Mouse (Mus musculus) C2C12 (cell line): ENCODE measurements around the gene Mprip. TPM values are rescaled to one million over a fixed set of nuclear protein-coding genes. Genes with fewer than 3 reads are reported as not detected.
"Not testable (repeated sequence)": the region's sequence is repeated elsewhere in the genome, so short reads cannot be mapped to it uniquely, and the experiment has no call there.

ENCODE experiments used
- H3K27me3 ChIP-seq: one replicate; pipeline ENCODE4 v1.6.1; 2011; ENCODE audit not compliant: control insufficient read depth, insufficient read depth, insufficient read length
- H3K36me3 ChIP-seq: one replicate; pipeline ENCODE4 v1.6.1; 2011; ENCODE audit not compliant: control insufficient read depth, insufficient read depth
- H3K4me3 ChIP-seq: one replicate; pipeline ENCODE4 v1.5.1; 2011; ENCODE audit warnings: mild to moderate bottlenecking, control low read depth; ENCODE audit not compliant: poor library complexity, insufficient read depth, severe bottlenecking
- H3K79me2 ChIP-seq: one replicate; pipeline ENCODE4 v1.6.1; 2011; ENCODE audit not compliant: control insufficient read depth, insufficient read depth
- H3K79me3 ChIP-seq: one replicate; pipeline ENCODE4 v1.6.1; 2011; ENCODE audit warnings: low read depth, control low read depth
- H3ac ChIP-seq: one replicate; pipeline ENCODE3; 2011; ENCODE audit warnings: low read depth; ENCODE audit not compliant: control insufficient read depth, insufficient read length
- CEBPB ChIP-seq: IDR thresholded peaks from one replicate; pipeline ENCODE4 v1.6.1; 2011; ENCODE audit warnings: low read depth, mild to moderate bottlenecking, control low read depth, moderate library complexity
- CTCF ChIP-seq: IDR thresholded peaks from one replicate; pipeline ENCODE4 v1.5.1; 2011; ENCODE audit not compliant: control insufficient read depth, insufficient read depth, insufficient read length
- FOSL1 ChIP-seq: IDR thresholded peaks from one replicate; pipeline ENCODE4 v1.8.0; 2011; ENCODE audit warnings: mild to moderate bottlenecking, low read length; ENCODE audit not compliant: poor library complexity, insufficient read depth, severe bottlenecking
- MAX ChIP-seq: IDR thresholded peaks from one replicate; pipeline ENCODE4 v1.6.1; 2011; ENCODE audit warnings: mild to moderate bottlenecking, control low read depth
- MYOD1 ChIP-seq: IDR thresholded peaks from one replicate; pipeline ENCODE4 v1.6.1; 2011; ENCODE audit warnings: low read depth; ENCODE audit not compliant: control insufficient read depth, insufficient read length
- MYOG ChIP-seq: IDR thresholded peaks from one replicate; pipeline ENCODE4 v1.6.1; 2011; ENCODE audit not compliant: control insufficient read depth, insufficient read length; ENCODE audit errors: extremely low read depth
- USF1 ChIP-seq: IDR thresholded peaks from one replicate; pipeline ENCODE4 v1.6.1; 2011; ENCODE audit warnings: low read depth, mild to moderate bottlenecking, control low read depth, moderate library complexity
- polyA plus RNA-seq: library from polyadenylated mRNA; unstranded; fragments of >200 nt; fragmentation: generic; extraction: Trizol; gene quantifications from one replicate; pipeline ENCODE4 v1.2.1, GENCODE M21; 2012; ENCODE audit warnings: missing spikeins

Gene Mprip
- polyA plus RNA-seq, 1 experiment = 257 TPM

- Histone ChIP-seq H3ac (no peak overlapping the region), H3K36me3 (peaks cover 46% of the 10 kb centered on the region), H3K27me3 (no peaks in the 10 kb centered on the region), H3K79me3 (peaks cover 28% of the 10 kb centered on the region), H3K4me3 (no peak overlapping the region), H3K79me2 (peaks cover 80% of the 10 kb centered on the region)
- TF ChIP-seq FOSL1 = no peak
- no peak for TF ChIP-seq MAX
- no peak for TF ChIP-seq CTCF
- TF ChIP-seq USF1 = no peak
- TF ChIP-seq CEBPB = no peak
- TF ChIP-seq MYOD1 = no peak
- TF ChIP-seq MYOG = no peak
Measured at GRCm38 (mm10) chr11:59727204-59727603, 66.1 kb downstream of the Mprip start.

DNA sequence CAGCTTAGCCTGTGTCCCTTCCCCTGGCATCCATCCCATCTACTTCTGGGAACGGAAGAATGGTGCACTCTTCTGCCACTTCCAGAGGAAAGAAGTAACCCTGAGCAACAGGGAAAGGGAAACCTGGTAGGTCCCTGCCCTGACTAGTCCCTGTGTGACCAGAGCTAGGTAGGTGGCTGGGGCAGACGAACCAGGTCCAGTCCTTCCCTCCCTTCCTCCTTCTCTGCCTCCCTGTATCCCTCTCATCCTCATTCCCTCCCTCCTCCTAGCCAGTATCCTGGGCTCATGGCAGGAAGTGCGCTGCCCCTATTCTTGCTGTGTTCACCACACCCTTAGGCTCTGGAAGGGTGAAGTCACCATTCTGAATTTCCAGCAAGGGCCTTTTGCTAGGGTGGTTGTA, 70.7 kb downstream of the Mprip start:
- Histone ChIP-seq H3ac (no peak overlapping the region), H3K4me3 (no peak overlapping the region), H3K79me2 (peaks cover 49% of the 10 kb centered on the region), H3K36me3 (peaks cover 66% of the 10 kb centered on the region), H3K79me3 (no peaks in the 10 kb centered on the region), H3K27me3 (no peaks in the 10 kb centered on the region)
- TF ChIP-seq FOSL1 = no peak
- TF ChIP-seq USF1 = no peak

GRCm38 (mm10) chr11:59732407-59733066, 71.4 kb downstream of the Mprip start:
- H3K27me3 ChIP-seq = no peaks in the 10 kb centered on the region
- H3K36me3 ChIP-seq = peaks cover 73% of the 10 kb centered on the region
- H3K79me3 ChIP-seq = no peaks in the 10 kb centered on the region
- TF ChIP-seq USF1 = no peak
- no peak for TF ChIP-seq MYOD1
- no peak for TF ChIP-seq MAX
- no peak for TF ChIP-seq MYOG
- TF ChIP-seq CEBPB = no peak
- no peak for TF ChIP-seq FOSL1
- no peak for TF ChIP-seq CTCF
- no peak overlapping the region for H3K4me3 ChIP-seq
- peaks cover 42% of the 10 kb centered on the region for H3K79me2 ChIP-seq
- H3ac ChIP-seq = peak overlapping the region; percentile 52

DNA sequence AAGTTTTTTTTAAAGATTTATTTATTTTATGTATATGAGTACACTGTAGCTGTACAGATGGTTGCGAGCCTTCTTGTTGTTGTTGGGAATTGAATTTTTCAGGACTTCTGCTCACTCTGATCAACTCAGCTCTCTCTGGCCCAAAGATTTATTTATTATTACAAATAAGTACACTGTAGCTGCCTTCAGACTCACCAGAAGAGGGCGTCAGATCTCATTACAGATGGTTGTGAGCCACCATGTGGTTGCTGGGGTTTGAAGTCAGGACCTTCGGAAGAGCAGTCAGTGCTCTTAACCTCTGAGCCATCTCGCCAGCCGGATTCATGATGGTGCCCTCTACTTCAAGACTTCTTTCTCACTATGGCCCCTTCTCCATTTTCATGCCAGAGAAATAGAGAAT, 72.5 kb downstream of the Mprip start:
- Histone ChIP-seq H3K79me2 (peaks cover 31% of the 10 kb centered on the region), H3K36me3 (peaks cover 74% of the 10 kb centered on the region)
- H3K79me3 ChIP-seq, H3ac ChIP-seq, H3K27me3 ChIP-seq, H3K4me3 ChIP-seq: not testable (repeated sequence)

GRCm38 (mm10) chr11:59734335-59734734, 73.2 kb downstream of the Mprip start:
- H3ac ChIP-seq = no peak overlapping the region
- H3K4me3 ChIP-seq = no peak overlapping the region
- H3K79me2 ChIP-seq = peaks cover 24% of the 10 kb centered on the region
- peaks cover 74% of the 10 kb centered on the region for H3K36me3 ChIP-seq
- no peaks in the 10 kb centered on the region for H3K79me3 ChIP-seq
- no peak for TF ChIP-seq FOSL1
- no peak for TF ChIP-seq CEBPB
- TF ChIP-seq MAX = no peak
- no peak for TF ChIP-seq MYOD1
- TF ChIP-seq USF1 = no peak
- no peak for TF ChIP-seq CTCF
- no peak for TF ChIP-seq MYOG
- H3K27me3 ChIP-seq = no peaks in the 10 kb centered on the region

DNA sequence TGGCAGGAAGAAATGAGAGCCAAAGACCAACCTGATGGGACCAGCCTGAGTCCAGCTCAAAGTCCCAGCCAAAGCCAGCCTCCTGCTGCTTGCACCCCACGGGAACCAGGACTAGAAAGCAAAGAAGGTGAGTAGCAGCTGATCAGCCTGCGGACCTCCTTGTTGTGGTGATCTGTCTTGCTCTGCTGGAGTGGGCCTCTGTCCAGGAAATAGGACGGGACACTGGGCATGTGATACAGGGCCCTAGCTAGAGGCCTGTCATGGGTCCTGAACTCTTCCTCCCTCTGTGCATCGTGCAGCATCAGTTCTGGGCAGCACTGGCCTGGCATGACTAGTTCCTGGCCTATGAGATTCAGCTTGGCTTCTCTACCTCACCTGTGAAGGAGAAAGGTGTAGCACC, 74.8 kb downstream of the Mprip start:
- H3K27me3 ChIP-seq, H3K79me3 ChIP-seq, H3K4me3 ChIP-seq, H3ac ChIP-seq: not testable (repeated sequence)
- Histone ChIP-seq H3K79me2 (peaks cover 15% of the 10 kb centered on the region), H3K36me3 (peaks cover 74% of the 10 kb centered on the region)

GRCm38 (mm10) chr11:59737250-59737649, 76.1 kb downstream of the Mprip start:
- Histone ChIP-seq H3K36me3 (peaks cover 75% of the 10 kb centered on the region), H3K79me2 (peaks cover 15% of the 10 kb centered on the region), H3K79me3 (no peaks in the 10 kb centered on the region), H3K4me3 (no peak overlapping the region), H3ac (no peak overlapping the region), H3K27me3 (no peaks in the 10 kb centered on the region)
- TF ChIP-seq MYOD1 = no peak
